Mouse (Mus musculus) lung, postnatal 14 days (tissue): Measurements from ENCODE around the gene Ick.

Source experiments
- DNase-seq: peaks from one replicate; pipeline ENCODE4 v3.0.0; 2021

Ick gene

GRCm38 (mm10) chr9:78195034-78195433 is 86.0 kb downstream of the Ick start:
- no peak for DNase-seq

DNA sequence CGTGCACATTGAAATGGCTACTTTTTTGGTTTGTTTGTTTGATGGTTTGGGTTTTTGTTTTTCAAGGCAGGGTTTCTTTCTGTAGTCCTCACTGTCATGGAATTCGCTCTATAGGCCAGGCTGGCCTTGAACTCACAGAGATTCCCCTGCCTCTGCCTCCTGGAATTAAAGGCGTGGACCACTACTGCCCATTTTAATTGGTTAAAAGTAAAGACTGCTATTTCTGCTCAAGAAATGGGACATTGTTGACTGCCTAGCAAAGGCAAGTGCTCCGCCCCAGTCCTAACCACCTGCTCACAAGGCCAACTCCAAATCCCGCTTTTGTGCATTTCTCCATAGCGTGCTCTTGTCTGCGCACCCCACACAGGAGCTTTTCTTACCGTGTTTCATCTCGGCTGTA is 88.8 kb downstream of the Ick start:
- no peak for DNase-seq

GRCm38 (mm10) chr9:78204194-78204593 is 95.2 kb downstream of the Ick start:
- no peak for DNase-seq

DNA sequence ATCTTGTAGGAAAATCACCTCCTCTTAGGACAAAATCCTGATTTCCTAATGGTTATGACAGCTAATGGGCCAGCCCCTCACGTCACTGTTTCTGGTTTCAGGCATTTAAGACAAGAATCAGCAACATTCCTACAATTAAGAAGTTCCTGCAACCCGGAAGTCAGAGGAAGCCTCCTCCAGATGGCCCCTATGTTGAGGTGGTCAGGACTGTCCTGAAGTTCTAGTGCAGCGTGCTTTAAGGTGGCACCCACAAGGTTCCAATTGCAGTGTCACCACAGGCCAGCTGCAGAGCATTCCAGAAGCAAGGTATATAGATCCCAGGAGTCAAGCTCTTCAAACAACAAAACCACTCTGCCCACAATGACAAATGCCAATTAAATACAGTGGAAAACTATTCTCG is 100.0 kb downstream of the Ick start:
- DNase-seq: no peak

DNA sequence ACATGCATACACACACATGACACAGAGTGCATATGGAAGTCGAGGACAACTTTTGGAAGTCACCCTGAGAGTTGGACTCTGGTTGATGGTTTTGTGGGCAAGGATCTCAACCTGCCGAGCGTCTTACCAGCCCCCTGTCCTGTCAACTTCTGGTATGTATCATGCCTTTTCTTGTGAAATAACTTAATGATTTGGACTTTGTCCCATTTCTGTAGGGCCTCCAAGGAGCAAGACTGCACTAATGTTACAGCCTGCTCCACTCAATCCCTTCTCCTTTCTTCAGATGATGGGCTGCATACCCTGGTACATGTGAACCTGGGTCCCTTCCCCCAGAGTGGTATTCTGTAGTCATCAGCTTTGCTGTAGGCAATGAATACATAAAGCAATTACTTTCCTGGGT is 101.1 kb downstream of the Ick start:
- DNase-seq: no peak

DNA sequence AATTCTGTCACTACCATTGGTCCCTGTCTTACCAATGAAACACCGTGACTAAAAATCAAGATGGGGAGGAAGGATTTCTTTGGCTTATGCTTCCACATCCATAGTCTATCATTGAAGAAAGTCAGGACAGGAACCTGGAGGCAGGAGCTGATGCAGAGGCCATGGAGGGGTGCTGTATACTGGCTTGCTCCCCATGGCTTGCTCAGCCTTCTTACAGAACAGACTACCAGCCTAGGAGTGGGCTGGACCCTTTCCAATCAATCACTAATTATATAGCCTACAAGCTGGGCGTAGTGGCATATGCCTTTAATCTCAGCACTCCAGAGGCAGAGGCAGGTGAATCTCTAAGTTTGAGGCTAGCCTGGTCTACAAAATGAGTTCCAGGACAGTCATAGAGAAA is 101.8 kb downstream of the Ick start:
- DNase-seq: no peak

DNA sequence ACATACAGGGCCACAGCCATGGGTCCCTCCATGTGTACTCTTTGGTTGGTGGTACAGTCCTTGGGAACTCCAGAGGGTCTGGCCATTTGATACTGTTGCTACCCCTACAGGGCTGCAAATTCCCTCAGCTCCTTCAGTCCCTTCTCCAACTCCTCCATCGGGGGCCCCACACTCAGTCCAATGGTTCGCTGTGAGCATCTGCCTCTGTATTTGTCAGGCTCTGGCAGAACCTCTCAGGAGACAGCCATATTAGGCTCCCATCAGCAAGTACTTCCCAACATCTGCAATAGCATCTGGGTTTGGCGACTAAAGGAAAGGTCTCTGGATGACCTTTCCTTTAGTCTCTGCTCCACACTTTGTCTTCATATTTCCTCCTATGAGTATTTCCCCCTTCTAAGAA is 102.5 kb downstream of the Ick start:
- DNase-seq: no peak

- DNase-seq: peak; percentile 61
Observed at GRCm38 (mm10) chr9:78212341-78213049, 103.5 kb downstream of the Ick start.

GRCm38 (mm10) chr9:78217074-78217473 is 108.1 kb downstream of the Ick start:
- no peak for DNase-seq
